Mouse (Mus musculus) limb, embryonic 12.5 days (tissue): ENCODE data around the gene Abhd2. TPM values are rescaled to one million over a fixed set of nuclear protein-coding genes. Genes with fewer than 3 reads are reported as not detected.

ENCODE experiments used
- ATAC-seq: fragments of 200-750 bp; cut with Nextera tagmentation; 2 replicates; pipeline ENCODE4 v1.8.0; 2017; ENCODE audit warnings: low read depth, moderate TSS enrichment; ENCODE audit not compliant: insufficient number of reproducible peaks, insufficient read depth, low FRiP score, low TSS enrichment
- H3K27ac ChIP-seq: fragments of 300-500 bp; sonication (generic); 2 replicates; pipeline ENCODE4 v1.5.1; 2016; ENCODE audit warnings: mild to moderate bottlenecking, moderate library complexity
- H3K27me3 ChIP-seq: fragments of 300-500 bp; sonication (generic); 2 replicates; pipeline ENCODE4 v1.6.1; 2016; ENCODE audit warnings: mild to moderate bottlenecking, moderate library complexity
- H3K36me3 ChIP-seq: fragments of 300-500 bp; sonication (generic); 2 replicates; pipeline ENCODE4 v1.6.1; 2016; ENCODE audit warnings: mild to moderate bottlenecking, moderate library complexity
- H3K4me1 ChIP-seq: fragments of 300-500 bp; sonication (generic); replicated peaks from 2 replicates; pipeline ENCODE4 v1.6.1; 2016
- H3K4me2 ChIP-seq: fragments of 300-500 bp; sonication (generic); 2 replicates; pipeline ENCODE4 v1.6.1; 2016; ENCODE audit warnings: mild to moderate bottlenecking, moderate library complexity
- H3K4me3 ChIP-seq: fragments of 300-500 bp; sonication (generic); replicated peaks from 2 replicates; pipeline ENCODE4 v1.5.1; 2016; ENCODE audit warnings: mild to moderate bottlenecking
- H3K9ac ChIP-seq: fragments of 300-500 bp; sonication (generic); replicated peaks from 2 replicates; pipeline ENCODE4 v1.6.1; 2016; ENCODE audit warnings: mild to moderate bottlenecking, moderate library complexity
- H3K9me3 ChIP-seq: fragments of 300-500 bp; sonication (generic); 2 replicates; pipeline ENCODE4 v1.6.1; 2016; ENCODE audit warnings: mild to moderate bottlenecking, moderate library complexity
- WGBS: fragments of 180-500 bp; shearing (Covaris S2); methylation state at CpG from one replicate; pipeline ENCODE4 v1.1.7; 2016; 5-methylcytosine and 5-hydroxymethylcytosine counted together
- polyA plus RNA-seq: library from polyadenylated mRNA; unstranded; fragments of >200 nt; fragmentation: Nextera tagmentation; extraction: Ambion mirVana; gene quantifications from 2 replicates; pipeline ENCODE4 v1.2.1, GENCODE M21; 2016

Abhd2 gene
- polyA plus RNA-seq, 1 experiment from 2014 or later: 8.5 TPM

DNA sequence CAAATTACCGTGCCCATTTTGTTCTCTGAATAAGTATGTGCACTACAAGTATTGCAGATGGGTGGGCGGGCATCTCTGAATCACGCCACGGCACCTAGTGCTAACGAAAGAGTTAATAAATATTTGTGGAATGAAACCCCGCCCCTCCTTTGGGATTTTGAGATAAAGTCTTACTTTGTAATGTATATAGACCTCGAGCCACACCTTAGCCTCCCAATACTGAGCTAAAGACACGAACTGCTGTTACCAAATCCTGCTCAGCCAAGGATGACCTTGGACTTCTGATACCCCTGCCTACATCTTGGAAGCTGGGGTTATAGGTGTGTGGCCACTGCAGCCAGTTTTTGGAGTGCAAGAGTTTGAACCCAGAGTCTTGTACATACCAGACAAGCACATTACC is 125.4 kb downstream of the Abhd2 start:
- ATAC-seq: no peak
- Histone ChIP-seq H3K4me2 (no peak overlapping the region), H3K9ac (no peak overlapping the region), H3K27me3 (no peaks in the 10 kb centered on the region), H3K4me3 (no peak overlapping the region), H3K27ac (peak overlapping the region; percentile 53; the same call in 1 of the 2 replicates), H3K4me1 (peaks cover 9% of the 10 kb centered on the region; the same call in 1 of the 2 replicates), H3K36me3 (peaks cover 1% of the 10 kb centered on the region; the same call in 1 of the 2 replicates), H3K9me3 (no peaks in the 10 kb centered on the region)
- 89% methylated on average over 8 of the region's 8 CpGs for WGBS

- H3K36me3 ChIP-seq: peaks cover 4% of the 10 kb centered on the region; the same call in 1 of the 2 replicates
- peaks cover 9% of the 10 kb centered on the region; the same call in 1 of the 2 replicates for H3K4me1 ChIP-seq
- no peak for ATAC-seq
- no peak overlapping the region for H3K4me2 ChIP-seq
- no peaks in the 10 kb centered on the region for H3K27me3 ChIP-seq
- H3K9ac ChIP-seq: no peak overlapping the region
- H3K4me3 ChIP-seq: no peak overlapping the region
- H3K9me3 ChIP-seq: no peaks in the 10 kb centered on the region
- no peak overlapping the region for H3K27ac ChIP-seq
- WGBS: 83% methylated on average over 12 of the region's 12 CpGs
These were observed 126.0 kb downstream of the Abhd2 start for GRCm38 (mm10) chr7:79398971-79399370.

- peaks cover 9% of the 10 kb centered on the region; the same call in 1 of the 2 replicates for H3K4me1 ChIP-seq
- 87% methylated on average over 3 of the region's 3 CpGs for WGBS
These were observed 127.3 kb downstream of the Abhd2 start for GRCm38 (mm10) chr7:79400296-79400695.

DNA sequence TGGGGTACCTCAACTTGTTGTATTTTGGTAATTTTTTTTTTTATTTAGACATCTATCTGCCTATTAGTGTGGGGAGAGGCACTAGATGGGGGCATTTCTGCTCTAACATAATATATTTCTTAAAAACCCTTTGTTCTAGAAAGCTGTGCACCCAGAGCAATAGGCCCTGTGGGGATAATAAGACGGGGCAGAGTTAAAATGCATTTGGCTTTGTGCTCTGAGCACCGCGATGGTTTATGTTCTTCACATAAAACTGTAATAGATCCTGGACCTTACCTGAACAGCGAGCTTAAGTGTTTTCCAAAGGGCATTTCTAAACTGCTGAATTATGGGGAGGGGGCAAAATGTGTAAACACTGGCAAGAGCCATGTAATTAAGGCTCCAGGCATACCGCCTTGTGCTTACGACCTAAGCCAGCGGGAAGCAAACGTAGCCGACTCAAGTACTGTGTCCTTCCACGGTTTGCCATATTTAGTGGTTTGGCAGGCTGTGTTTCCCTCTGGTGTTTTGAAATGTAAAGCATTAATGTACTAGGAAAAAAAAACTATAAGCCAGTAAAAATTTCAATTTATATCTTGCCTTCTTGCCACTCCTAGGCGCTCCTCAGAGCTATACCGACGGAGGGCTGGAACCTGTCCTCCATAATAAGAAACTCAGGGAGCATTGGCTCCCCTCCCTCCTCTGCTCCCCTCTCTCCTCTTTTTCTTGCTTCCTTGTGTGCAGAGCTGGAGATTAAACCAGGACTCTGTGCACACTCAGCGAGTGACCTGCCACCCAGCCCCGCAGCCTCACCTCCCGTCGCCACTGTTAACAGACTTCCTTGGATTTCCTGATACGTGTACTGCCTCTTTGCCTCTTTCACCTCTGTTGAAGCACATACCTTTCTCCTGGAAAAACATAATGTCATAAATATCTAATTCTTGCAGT is 141.7 kb downstream of the Abhd2 start:
- peak overlapping the region; percentile 87 for H3K27ac ChIP-seq

More at GRCm38 (mm10) chr7:79400296-79400695, 127.3 kb downstream of the Abhd2 start:
- Histone ChIP-seq H3K36me3 (peaks cover 4% of the 10 kb centered on the region; the same call in 1 of the 2 replicates), H3K27me3 (no peaks in the 10 kb centered on the region), H3K27ac (no peak overlapping the region), H3K9ac (no peak overlapping the region), H3K9me3 (no peaks in the 10 kb centered on the region), H3K4me2 (no peak overlapping the region), H3K4me3 (no peak overlapping the region)
- ATAC-seq: no peak

More for the DNA sequence above, 141.7 kb downstream of the Abhd2 start:
- peak overlapping the region; percentile 37 for H3K4me2 ChIP-seq
- ATAC-seq: peak; percentile 78
- H3K9ac ChIP-seq: 0 out of 2 replicates have a peak overlapping the region, but pooled peaks have one; percentile 18
- H3K27me3 ChIP-seq: no peaks in the 10 kb centered on the region
- no peak overlapping the region for H3K4me3 ChIP-seq
- H3K9me3 ChIP-seq: no peaks in the 10 kb centered on the region
- WGBS: 36% methylated on average over 18 of the region's 18 CpGs
- peaks cover 7% of the 10 kb centered on the region; the same call in 1 of the 2 replicates for H3K36me3 ChIP-seq
- H3K4me1 ChIP-seq: peaks cover 6% of the 10 kb centered on the region; the same call in 1 of the 2 replicates

Other genes with a start within 250 kb of the Abhd2 start
- 4.9 and 10.3 TPM in 2 replicates for gene Acan, start 219.7 kb upstream of the Abhd2 start, polyA plus RNA-seq
- gene Hapln3, start 142.2 kb upstream of the Abhd2 start, polyA plus RNA-seq: 0.95 and 2.0 TPM in 2 replicates
- gene Mfge8, start 124.1 kb upstream of the Abhd2 start, polyA plus RNA-seq: 147 and 149 TPM in 2 replicates
- 0.59 and 0.64 TPM in 2 replicates for gene Rlbp1, start 113.8 kb downstream of the Abhd2 start, polyA plus RNA-seq
- gene Fanci, start 118.7 kb downstream of the Abhd2 start, polyA plus RNA-seq: 16.1 and 16.6 TPM in 2 replicates
- gene Polg, start 193.2 kb downstream of the Abhd2 start, polyA plus RNA-seq: 50.4 and 53.3 TPM in 2 replicates